Mouse (Mus musculus) adrenal gland, adult 2 months (tissue): Measurements from ENCODE around the gene Masp2. TPM values are rescaled to one million over a fixed set of nuclear protein-coding genes. Genes with fewer than 3 reads are reported as not detected.

Experiments
- DNase-seq: peaks from one replicate; pipeline ENCODE4 v3.0.0; 2021
- long read RNA-seq: library from polyadenylated mRNA; stranded (forward); transcript quantifications from one replicate; pipeline ENCODE4 v2.0.0, GENCODE M21; 2021
- polyA plus RNA-seq: library from polyadenylated mRNA; depleted of rRNA; stranded (reverse); fragments of >200 nt; gene quantifications from 2 replicates; pipeline ENCODE4 v1.2.3, GENCODE M21; 2012; rRNA removed
- total RNA-seq, 2 experiments: library from RNA; stranded (reverse); gene quantifications; 2 replicates each; pipeline ENCODE4 v1.2.3; 2021

The Masp2 gene
- total RNA-seq = 1 to 10 TPM in 1 of 2 experiments, under 1 TPM in 1; 0.55 to 5.6 TPM
- 3.5 and 6.5 TPM in 2 replicates for polyA plus RNA-seq
- long read RNA-seq = 0 reads

GRCm38 (mm10) chr4:148602357-148603120, at the start of gene Masp2:
Masp2 (plus strand) TSS chr4:148602554.
- DNase-seq = no peak

GRCm38 (mm10) chr4:148557766-148558165, 44.6 kb upstream of the Masp2 start:
- no peak for DNase-seq

GRCm38 (mm10) chr4:148558297-148559000, 43.9 kb upstream of the Masp2 start, which contains the start of gene Exosc10:
Exosc10 (plus strand) TSS chr4:148558429.
- peak; percentile 92 for DNase-seq

- DNase-seq = no peak
Measured at GRCm38 (mm10) chr4:148562676-148563075, 39.7 kb upstream of the Masp2 start.

- DNase-seq = no peak
Measured at GRCm38 (mm10) chr4:148563595-148563994, 38.8 kb upstream of the Masp2 start.

- DNase-seq = no peak
Measured at GRCm38 (mm10) chr4:148570138-148570537, 32.2 kb upstream of the Masp2 start.

GRCm38 (mm10) chr4:148570693-148571295, 31.6 kb upstream of the Masp2 start:
- no peak for DNase-seq

GRCm38 (mm10) chr4:148573222-148573621, 29.1 kb upstream of the Masp2 start:
- no peak for DNase-seq

GRCm38 (mm10) chr4:148580765-148581164, 21.6 kb upstream of the Masp2 start:
- DNase-seq = no peak

- no peak for DNase-seq
Measured at GRCm38 (mm10) chr4:148581422-148581821, 20.9 kb upstream of the Masp2 start.

- DNase-seq = no peak
Measured at GRCm38 (mm10) chr4:148583257-148583656, 19.1 kb upstream of the Masp2 start.

GRCm38 (mm10) chr4:148586648-148587047, 15.7 kb upstream of the Masp2 start:
- peak; percentile 34 for DNase-seq

GRCm38 (mm10) chr4:148588793-148589192, 13.6 kb upstream of the Masp2 start:
- DNase-seq = no peak

- DNase-seq = no peak
Measured at GRCm38 (mm10) chr4:148589565-148589964, 12.8 kb upstream of the Masp2 start.

GRCm38 (mm10) chr4:148590421-148591170, 11.8 kb upstream of the Masp2 start:
- peak; percentile 28 for DNase-seq

- peak; percentile 99 for DNase-seq
Measured at GRCm38 (mm10) chr4:148591171-148591630, 11.2 kb upstream of the Masp2 start, which contains the start of gene Srm. Srm (plus strand) TSS chr4:148591503.

GRCm38 (mm10) chr4:148591637-148592380, 10.5 kb upstream of the Masp2 start:
- no peak for DNase-seq

- no peak for DNase-seq
Measured at GRCm38 (mm10) chr4:148593996-148594395, 8.4 kb upstream of the Masp2 start.

GRCm38 (mm10) chr4:148595916-148596315, 6.4 kb upstream of the Masp2 start:
- no peak for DNase-seq

GRCm38 (mm10) chr4:148596731-148597130, 5.6 kb upstream of the Masp2 start:
- no peak for DNase-seq

GRCm38 (mm10) chr4:148598826-148599225, 3.5 kb upstream of the Masp2 start:
- no peak for DNase-seq
